8 mouse cellular contexts compared by ENCODE assay signal in genomic region chr3:51559594-51560450, GRCm38 (mm10). TPM values are rescaled to one million over a fixed set of nuclear protein-coding genes. Genes with fewer than 3 reads are reported as not detected.
DNase-seq lines count a peak whose midpoint lies in the region; ATAC-seq and TF ChIP-seq lines count a peak whose summit lies in the region.

No protein-coding gene starts in this region.

- peak; percentile 39 to 63 for ATAC-seq in hematopoietic stem cell, adult 5-6 weeks (replicated peaks in 1 of 2; ENCODE audit: insufficient read depth in 1 of 2, low FRiP score in 2 of 2, low TSS enrichment in 1 of 2, low read depth in 1 of 2, poor library complexity in 2 of 2, severe bottlenecking in 2 of 2)

- whole genome bisulfite sequencing in cerebellum, adult 2 months = under 1% methylated on average over 80 of the region's 80 CpGs

- no peaks in the 10 kb centered on the region for H3K27me3 ChIP-seq in cerebellum, adult 2 months (ENCODE audit: control insufficient read depth, insufficient read depth, low read length)

- peaks cover 14% of the 10 kb centered on the region for H3K4me1 ChIP-seq in cerebellum, adult 2 months (ENCODE audit: control insufficient read depth, insufficient read depth, low read length)

- peak; percentile 72 for DNase-seq in MEL-GATA-1-ER (ENCODE audit: extremely low read depth, low read depth)
- peak; percentile 83 to 87 for DNase-seq in cerebellum, adult 2 months
- DNase-seq in forelimb bud, embryonic 11.5 days (ENCODE audit: low read depth, low spot score) = peak; percentile 85
- DNase-seq in layer of hippocampus, postnatal 14 days (ENCODE audit: low spot score in 2 of 2) = peak; percentile 73 to 86
- DNase-seq in lung, postnatal 14 days = peak; percentile 85
- peak; percentile 77 for DNase-seq in retina, embryonic 14.5 days (ENCODE audit: low spot score)
- peak; percentile 93 for DNase-seq in thymus, postnatal 4 days

- peak overlapping the region; percentile 98 for H3K27ac ChIP-seq in cerebellum, adult 2 months (ENCODE audit: insufficient read depth, low read length)

- TF ChIP-seq CTCF in cerebellum, adult 2 months (IDR thresholded peaks at IDR 0.05; ENCODE audit: borderline replicate concordance, insufficient read depth, low read depth, low read length) = no peak

- TF ChIP-seq POLR2A in cerebellum, adult 2 months (IDR thresholded peaks at IDR 0.05; ENCODE audit: borderline replicate concordance, insufficient read depth, low read length) = peak; percentile 57; the same call in 1 of the 2 replicates

- peak overlapping the region; percentile 93 for H3K4me3 ChIP-seq in cerebellum, adult 2 months (replicated peaks; ENCODE audit: insufficient read depth, low read depth, low read length)

RNA-seq across cellular contexts. Expression of gene Setd7, which starts 0.9 kb away (rescaled TPM):
- polyA plus RNA-seq in cerebellum, adult 2 months (2012; rRNA removed) = 83.0 and 96.5 TPM in 2 replicates
- total RNA-seq in hematopoietic stem cell, adult 5-6 weeks (2017) = 47.3 and 47.4 TPM in 2 replicates
- total RNA-seq in layer of hippocampus, postnatal 14 days (2021) = 10 to 100 TPM; 88.8 to 95.4 TPM

Comparison
In these comparisons a context has a peak if more than half of its experiments do, and no peak if none do; other contexts are left out.
1. Peak in every context shown above with its lines: DNase-seq, ATAC-seq, H3K4me3 ChIP-seq and H3K27ac ChIP-seq.